Mouse (Mus musculus) bone marrow macrophage, adult 2 months (primary cell): ENCODE results near the gene 1700016C15Rik.

Source experiments
- CTCF ChIP-seq: IDR thresholded peaks from 2 replicates; pipeline ENCODE4 v1.5.1; 2012; ENCODE audit warnings: low read depth, mild to moderate bottlenecking, low read length, moderate library complexity
- POLR2A ChIP-seq: IDR thresholded peaks from 2 replicates; pipeline ENCODE4 v1.6.1; 2012; ENCODE audit warnings: mild to moderate bottlenecking, low read depth, low read length, borderline replicate concordance

GRCm38 (mm10) chr1:177708583-177709055 is 21.0 kb upstream of the 1700016C15Rik start:
- TF ChIP-seq POLR2A = no peak
- no peak for TF ChIP-seq CTCF
